1 mouse cellular context compared by ENCODE assay signal in genomic region chr9:20510346-20510745, GRCm38 (mm10).
TF ChIP-seq lines count a peak whose summit lies in the region.

No protein-coding gene starts in this region.

TF ChIP-seq in MEL, 35 proteins besides CTCF, POLR2A, EP300 and RAD21:
- TF ChIP-seq ELF1 (IDR thresholded peaks at IDR 0.05; ENCODE audit: low read depth, low read length): peak; percentile 53; the same call in 1 of the 2 replicates
- no peak for TF ChIP-seq TBP (IDR thresholded peaks at IDR 0.05; ENCODE audit: low read depth, low read length)
- TF ChIP-seq GABPA (IDR thresholded peaks at IDR 0.05; ENCODE audit: low read depth, low read length): no peak
- TF ChIP-seq ETS1 (IDR thresholded peaks at IDR 0.05; ENCODE audit: low read depth, low read length): no peak
- no peak for TF ChIP-seq MEF2A (IDR thresholded peaks at IDR 0.05; ENCODE audit: extremely low read depth, insufficient replicate concordance, low read depth, low read length, poor library complexity, severe bottlenecking)
- TF ChIP-seq TCF12 (IDR thresholded peaks at IDR 0.05; ENCODE audit: low read depth, low read length): no peak
- no peak for TF ChIP-seq MAX (IDR thresholded peaks at IDR 0.05; ENCODE audit: low read length)
- no peak for TF ChIP-seq USF1 (IDR thresholded peaks at IDR 0.05; ENCODE audit: low read depth, low read length)
- peak; percentile 13; the same call in 1 of the 2 replicates for TF ChIP-seq SIN3A (IDR thresholded peaks at IDR 0.05; ENCODE audit: low read length)
